Mouse (Mus musculus): Measurements from ENCODE around the gene Scgb2b20. TPM values are rescaled to one million over a fixed set of nuclear protein-coding genes. Genes with fewer than 3 reads are reported as not detected.
"Not testable (repeated sequence)": the region's sequence is repeated elsewhere in the genome, so short reads cannot be mapped to it uniquely, and the experiment has no call there.

The Scgb2b20 gene
- polyA plus RNA-seq (2012; rRNA removed) = not detected in 2 replicates

- not testable (repeated sequence) for H3K36me3 ChIP-seq (ENCODE audit: control insufficient read depth, insufficient read depth, low read length); H3K27ac ChIP-seq (ENCODE audit: insufficient read depth, low read length); H3K27me3 ChIP-seq (ENCODE audit: control insufficient read depth, insufficient read depth, low read length); H3K4me3 ChIP-seq (ENCODE audit: extremely low read depth, insufficient read depth, insufficient read length); DNase-seq (ENCODE audit: low read depth in 1 of 2, low spot score in 2 of 2); H3K4me1 ChIP-seq (ENCODE audit: control insufficient read depth, insufficient read depth, insufficient read length)
- 92% methylated on average over 2 of the region's 2 CpGs for WGBS
These were observed at the start of gene Scgb2b20 for GRCm38 (mm10) chr7:33366222-33366621. TSS of gene Scgb2b20 (minus strand) at chr7:33366322.

GRCm38 (mm10) chr7:33409681-33410080, 43.6 kb upstream of the Scgb2b20 start:
- H3K36me3 ChIP-seq (ENCODE audit: control insufficient read depth, insufficient read depth, low read length); DNase-seq (ENCODE audit: low read depth in 1 of 2, low spot score in 2 of 2); H3K27ac ChIP-seq (ENCODE audit: insufficient read depth, low read length); H3K4me1 ChIP-seq (ENCODE audit: control insufficient read depth, insufficient read depth, insufficient read length); H3K27me3 ChIP-seq (ENCODE audit: control insufficient read depth, insufficient read depth, low read length); H3K4me3 ChIP-seq (ENCODE audit: extremely low read depth, insufficient read depth, insufficient read length): not testable (repeated sequence)
- 44% methylated on average over 1 of the region's 1 CpGs for WGBS

- H3K4me1 ChIP-seq (ENCODE audit: control insufficient read depth, insufficient read depth, insufficient read length) = no peaks in the 10 kb centered on the region
- no peaks in the 10 kb centered on the region for H3K27me3 ChIP-seq (ENCODE audit: control insufficient read depth, insufficient read depth, low read length)
- no peaks in the 10 kb centered on the region for H3K36me3 ChIP-seq (ENCODE audit: control insufficient read depth, insufficient read depth, low read length)
- TF ChIP-seq CTCF (IDR thresholded peaks at IDR 0.05; ENCODE audit: extremely low read depth, insufficient read depth, insufficient read length, insufficient replicate concordance) (no peak), POLR2A (IDR thresholded peaks at IDR 0.05; ENCODE audit: low read depth, low read length) (no peak)
- H3K27ac ChIP-seq (ENCODE audit: insufficient read depth, low read length) = no peak overlapping the region
- 81% methylated on average over 1 of the region's 1 CpGs for WGBS
- no peak for DNase-seq (ENCODE audit: low read depth in 1 of 2, low spot score in 2 of 2)
- H3K4me3 ChIP-seq (ENCODE audit: extremely low read depth, insufficient read depth, insufficient read length) = no peak overlapping the region
These were observed 35.5 kb upstream of the Scgb2b20 start for GRCm38 (mm10) chr7:33401650-33402049.

GRCm38 (mm10) chr7:33399749-33400148, 33.6 kb upstream of the Scgb2b20 start:
- not testable (repeated sequence) for DNase-seq (ENCODE audit: low read depth in 1 of 2, low spot score in 2 of 2); H3K4me3 ChIP-seq (ENCODE audit: extremely low read depth, insufficient read depth, insufficient read length); H3K36me3 ChIP-seq (ENCODE audit: control insufficient read depth, insufficient read depth, low read length); H3K4me1 ChIP-seq (ENCODE audit: control insufficient read depth, insufficient read depth, insufficient read length); H3K27ac ChIP-seq (ENCODE audit: insufficient read depth, low read length); H3K27me3 ChIP-seq (ENCODE audit: control insufficient read depth, insufficient read depth, low read length)

GRCm38 (mm10) chr7:33372934-33373333, 6.8 kb upstream of the Scgb2b20 start, which contains the start of gene Scgb1b20:
TSS of gene Scgb1b20 (plus strand) at chr7:33373234.
- DNase-seq (ENCODE audit: low read depth in 1 of 2, low spot score in 2 of 2); H3K4me3 ChIP-seq (ENCODE audit: extremely low read depth, insufficient read depth, insufficient read length); H3K27me3 ChIP-seq (ENCODE audit: control insufficient read depth, insufficient read depth, low read length); H3K36me3 ChIP-seq (ENCODE audit: control insufficient read depth, insufficient read depth, low read length); H3K27ac ChIP-seq (ENCODE audit: insufficient read depth, low read length); H3K4me1 ChIP-seq (ENCODE audit: control insufficient read depth, insufficient read depth, insufficient read length): not testable (repeated sequence)
- WGBS = 77% methylated on average over 4 of the region's 4 CpGs

Other genes starting within 250 kb of the Scgb2b20 start
- not detected in 2 replicates for gene Scgb2b18, start 192.5 kb downstream of the Scgb2b20 start, polyA plus RNA-seq (2012; rRNA removed)
- not detected in 2 replicates for gene Scgb1b18, start 180.8 kb downstream of the Scgb2b20 start, polyA plus RNA-seq (2012; rRNA removed)
- gene Scgb2b19, start 86.0 kb downstream of the Scgb2b20 start, polyA plus RNA-seq (2012; rRNA removed) = not detected in 2 replicates
- not detected in 2 replicates for gene Scgb1b19, start 79.0 kb downstream of the Scgb2b20 start, polyA plus RNA-seq (2012; rRNA removed)
- not detected in 2 replicates for gene Scgb1b20, start 6.9 kb upstream of the Scgb2b20 start, polyA plus RNA-seq (2012; rRNA removed)
- gene Scgb2b21, start 154.1 kb upstream of the Scgb2b20 start, polyA plus RNA-seq (2012; rRNA removed) = not detected in 2 replicates